Mouse (Mus musculus) liver, embryonic 14.5 days (tissue): ENCODE measurements around the gene Hoxa13. TPM values are rescaled to one million over a fixed set of nuclear protein-coding genes. Genes with fewer than 3 reads are reported as not detected.

Experiments used
- ATAC-seq: fragments of 200-750 bp; cut with Nextera tagmentation; 2 replicates; pipeline ENCODE4 v1.8.0; 2017; ENCODE audit warnings: moderate number of reproducible peaks, mild to moderate bottlenecking, moderate library complexity; ENCODE audit not compliant: insufficient read depth
- DNase-seq, 3 experiments: peaks; one replicate each; pipeline ENCODE4 v3.0.0-alpha.2; 2012 to 2013; ENCODE audit warnings: low read depth in 3 of 3, low spot score in 3 of 3
- H3K27ac ChIP-seq: fragments of 300-500 bp; sonication (generic); 2 replicates; pipeline ENCODE4 v1.5.1; 2014; ENCODE audit warnings: moderate library complexity, mild to moderate bottlenecking, control low read depth, inconsistent platforms
- H3K27me3 ChIP-seq: fragments of 300-500 bp; sonication (generic); 2 replicates; pipeline ENCODE4 v1.6.1; 2014; ENCODE audit warnings: mild to moderate bottlenecking, low read length, moderate library complexity; ENCODE audit not compliant: control insufficient read depth, insufficient read depth
- H3K36me3 ChIP-seq: fragments of 300-500 bp; sonication (generic); replicated peaks from 2 replicates; pipeline ENCODE4 v1.6.1; 2014; ENCODE audit warnings: low read depth; ENCODE audit not compliant: control insufficient read depth, insufficient read depth
- H3K4me1 ChIP-seq, 2 experiments: fragments of 200-500 bp in 1 of 2; fragments of 300-500 bp in 1 of 2; sonication (generic) in 1 of 2; replicated peaks; 2 replicates each; pipeline ENCODE4 v1.6.1; 2012 to 2014; ENCODE audit warnings: antibody characterized with exemption in 1 of 2, inconsistent platforms in 1 of 2, low read length in 1 of 2; ENCODE audit not compliant: control insufficient read depth in 2 of 2, insufficient read depth in 2 of 2
- H3K4me2 ChIP-seq: fragments of 300-500 bp; sonication (generic); 2 replicates; pipeline ENCODE4 v1.6.1; 2014; ENCODE audit warnings: low read depth, mild to moderate bottlenecking, control low read depth, moderate library complexity
- H3K4me3 ChIP-seq, 2 experiments: fragments of 200-500 bp in 1 of 2; fragments of 300-500 bp in 1 of 2; sonication (generic) in 1 of 2; 2 replicates each; pipeline ENCODE4 v1.5.1; 2012 to 2014; ENCODE audit warnings: low read depth in 2 of 2, low read length in 2 of 2, mild to moderate bottlenecking in 2 of 2, control low read depth in 1 of 2, inconsistent platforms in 1 of 2, moderate library complexity in 1 of 2; ENCODE audit not compliant: insufficient read depth in 1 of 2
- H3K9ac ChIP-seq: fragments of 300-500 bp; sonication (generic); replicated peaks from 2 replicates; pipeline ENCODE4 v1.6.1; 2014; ENCODE audit warnings: mild to moderate bottlenecking, control low read depth, moderate library complexity
- H3K9me3 ChIP-seq: fragments of 300-500 bp; sonication (generic); 2 replicates; pipeline ENCODE4 v1.6.1; 2016; ENCODE audit warnings: low read length, mixed read lengths; ENCODE audit not compliant: control insufficient read depth
- CTCF ChIP-seq: IDR thresholded peaks from 2 replicates; pipeline ENCODE4 v1.5.1; 2016; ENCODE audit warnings: antibody characterized with exemption, low read depth, control low read depth
- EP300 ChIP-seq: IDR thresholded peaks from 2 replicates; pipeline ENCODE4 v1.6.1; 2016; ENCODE audit warnings: antibody characterized with exemption, low read depth
- WGBS: fragments of 180-500 bp; shearing (Covaris S2); extraction: QIAGEN DNeasy Blood & Tissue Kit; methylation state at CpG from one replicate; pipeline ENCODE4 v1.1.7; 2014; ENCODE audit not compliant: insufficient replicate concordance; 5-methylcytosine and 5-hydroxymethylcytosine counted together
- polyA plus RNA-seq, 2 experiments: library from polyadenylated mRNA; depleted of rRNA in 1 of 2; stranded (reverse) in 1 of 2; unstranded in 1 of 2; fragments of >200 nt; fragmentation: Nextera tagmentation in 1 of 2; extraction: Ambion mirVana in 1 of 2; gene quantifications; 2 replicates each; pipeline versions ENCODE4 v1.2.1 to v1.2.3; 2012 to 2014

Gene Hoxa13
- 0.02 and 0.09 TPM in 2 replicates for polyA plus RNA-seq (2012; rRNA removed)
- not detected in 2 replicates for polyA plus RNA-seq (2014; fragmentation: Nextera tagmentation; extraction: Ambion mirVana)

GRCm38 (mm10) chr6:52260654-52261575 is at the start of gene Hoxa13:
Gene Hoxa13 (minus strand): TSS chr6:52260880.
- DNase-seq (no peak), ATAC-seq (no peak)
- Histone ChIP-seq H3K27ac (no peak within 1 kb of the TSS), H3K27me3 (peaks cover 99% of the 10 kb centered on the region), H3K4me1 (no peaks in the 10 kb centered on the region), H3K4me2 (peak within 1 kb of the TSS; percentile 50), H3K9me3 (no peaks in the 10 kb centered on the region), H3K36me3 (no peaks in the 10 kb centered on the region), H3K9ac (no peak within 1 kb of the TSS), H3K4me3 (peak within 1 kb of the TSS; percentile 43 to 47; a peak in 3 of 4 replicates)
- no peak for TF ChIP-seq EP300
- TF ChIP-seq CTCF: no peak
- WGBS: under 1% methylated on average over 50 of the region's 72 CpGs

DNA sequence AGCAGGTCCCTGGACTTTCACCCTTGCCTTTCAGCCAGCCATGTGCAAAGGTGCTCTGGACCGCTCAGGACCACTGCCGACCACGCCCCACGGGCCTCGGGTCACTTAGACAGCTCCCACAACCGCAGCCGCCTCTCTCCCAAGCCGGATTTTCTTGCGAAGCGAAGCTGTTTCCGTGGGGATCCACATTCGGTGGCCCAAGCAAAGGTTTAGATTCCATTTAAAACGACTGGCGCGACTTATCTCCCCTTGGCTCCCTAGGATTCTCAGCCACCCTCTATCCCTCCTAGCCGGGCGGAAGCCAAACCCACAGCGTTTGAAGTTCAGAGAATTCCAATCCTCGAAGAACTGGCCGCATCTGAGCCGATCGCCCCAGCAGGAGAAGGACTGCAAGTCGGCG is 49.7 kb upstream of the Hoxa13 start:
- ATAC-seq: no peak
- Histone ChIP-seq H3K4me1 (no peaks in the 10 kb centered on the region), H3K27me3 (peaks cover 96% of the 10 kb centered on the region), H3K9me3 (no peaks in the 10 kb centered on the region), H3K27ac (no peak overlapping the region), H3K4me3 (no peak overlapping the region), H3K4me2 (no peak overlapping the region), H3K36me3 (no peaks in the 10 kb centered on the region), H3K9ac (no peak overlapping the region)
- TF ChIP-seq EP300 (no peak), CTCF (no peak)
- 3% methylated on average over 24 of the region's 24 CpGs for WGBS
- DNase-seq: no peak

DNA sequence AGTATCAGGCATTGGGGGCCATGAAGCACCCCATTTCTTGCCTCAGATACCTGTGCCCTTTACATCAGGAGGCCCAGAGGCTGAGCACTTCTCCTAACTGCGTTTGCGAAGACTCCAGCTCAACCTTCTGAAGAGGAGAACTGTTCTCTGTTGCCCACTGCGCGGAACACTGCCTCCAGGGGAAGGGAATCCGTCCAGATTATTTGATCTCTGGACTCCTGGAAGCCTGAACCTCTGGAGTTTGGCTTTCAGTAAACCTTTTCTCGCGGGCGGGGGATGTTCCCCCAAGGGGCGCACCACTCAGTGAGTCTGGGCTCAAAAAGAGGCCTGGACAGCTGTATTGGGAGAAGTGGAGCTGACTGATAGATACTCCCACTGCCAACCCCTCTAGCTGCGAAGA is 49.1 kb upstream of the Hoxa13 start:
- H3K4me2 ChIP-seq: no peak overlapping the region
- no peak for DNase-seq
- H3K4me3 ChIP-seq: no peak overlapping the region
- no peaks in the 10 kb centered on the region for H3K36me3 ChIP-seq
- TF ChIP-seq EP300 (no peak), CTCF (no peak)
- 26% methylated on average over 10 of the region's 10 CpGs for WGBS
- H3K9me3 ChIP-seq: no peaks in the 10 kb centered on the region
- ATAC-seq: no peak
- H3K27me3 ChIP-seq: peaks cover 91% of the 10 kb centered on the region
- H3K4me1 ChIP-seq: no peaks in the 10 kb centered on the region
- H3K9ac ChIP-seq: no peak overlapping the region
- H3K27ac ChIP-seq: no peak overlapping the region

DNA sequence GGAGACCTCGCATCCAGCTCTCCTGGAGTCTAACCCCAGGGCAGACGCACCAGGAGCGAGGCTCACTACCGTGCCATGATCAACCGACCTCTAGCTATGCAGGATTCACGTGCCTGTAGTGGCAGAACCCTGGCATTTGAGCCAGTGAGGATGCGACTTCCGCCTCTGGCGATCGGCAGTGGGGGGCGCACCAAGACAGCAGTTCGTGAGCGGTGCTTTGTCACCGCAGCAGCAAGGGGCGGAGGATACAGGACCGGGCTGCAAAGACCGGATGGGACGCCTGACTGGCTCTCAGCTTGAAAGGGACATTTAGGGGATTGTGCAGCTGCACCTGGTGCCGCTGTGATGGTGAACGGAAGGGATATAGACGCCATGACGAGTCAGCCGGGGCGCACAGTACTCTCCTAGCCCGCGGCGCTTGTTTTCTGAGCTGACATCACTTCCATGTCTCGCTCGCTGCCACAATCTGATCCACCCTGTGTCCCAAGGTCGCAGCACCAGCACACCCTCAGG is 45.3 kb upstream of the Hoxa13 start:
- 1% methylated on average over 30 of the region's 30 CpGs for WGBS
- H3K9ac ChIP-seq: no peak overlapping the region
- DNase-seq (no peak), ATAC-seq (no peak)
- H3K4me1 ChIP-seq: no peaks in the 10 kb centered on the region
- no peaks in the 10 kb centered on the region for H3K9me3 ChIP-seq
- peak overlapping the region; percentile 38 for H3K4me2 ChIP-seq
- no peak overlapping the region for H3K27ac ChIP-seq
- H3K27me3 ChIP-seq: peaks cover 53% of the 10 kb centered on the region
- peak; percentile 66 for TF ChIP-seq CTCF
- no peak for TF ChIP-seq EP300
- no peaks in the 10 kb centered on the region for H3K36me3 ChIP-seq
- peak overlapping the region; percentile 17 to 20; a peak in 3 of 4 replicates for H3K4me3 ChIP-seq

GRCm38 (mm10) chr6:52303426-52303825 is 42.7 kb upstream of the Hoxa13 start:
- Histone ChIP-seq H3K9me3 (no peaks in the 10 kb centered on the region), H3K4me1 (no peaks in the 10 kb centered on the region), H3K27me3 (peaks cover 28% of the 10 kb centered on the region), H3K27ac (no peak overlapping the region), H3K36me3 (no peaks in the 10 kb centered on the region), H3K4me2 (no peak overlapping the region), H3K9ac (no peak overlapping the region), H3K4me3 (no peak overlapping the region)
- ATAC-seq (no peak), DNase-seq (no peak)
- WGBS: 28% methylated on average over 3 of the region's 3 CpGs
- TF ChIP-seq EP300: no peak
- no peak for TF ChIP-seq CTCF
